Mouse (Mus musculus) thymus, adult 2 months (tissue): Measurements from ENCODE around the gene Vmn1r231. TPM values are rescaled to one million over a fixed set of nuclear protein-coding genes. Genes with fewer than 3 reads are reported as not detected.
A peak's percentile ranks its signal among the peaks of the same experiment; 100 is the strongest.

Experiments used
- DNase-seq: peaks from one replicate; pipeline ENCODE4 v3.0.0; 2021
- H3K27ac ChIP-seq: fragments of 200-500 bp; 2 replicates; pipeline ENCODE4 v1.5.1; 2012; ENCODE audit warnings: low read length, control low read depth; ENCODE audit not compliant: control insufficient read depth, insufficient read depth
- H3K27me3 ChIP-seq: fragments of 200-500 bp; 2 replicates; pipeline ENCODE4 v1.6.1; 2012; ENCODE audit warnings: mild to moderate bottlenecking, low read length, moderate library complexity, mixed read lengths; ENCODE audit not compliant: control insufficient read depth, insufficient read depth
- H3K36me3 ChIP-seq: fragments of 200-500 bp; 2 replicates; pipeline ENCODE4 v1.6.1; 2012; ENCODE audit warnings: mild to moderate bottlenecking, low read length, moderate library complexity; ENCODE audit not compliant: control insufficient read depth, insufficient read depth
- H3K4me1 ChIP-seq: fragments of 200-500 bp; replicated peaks from 2 replicates; pipeline ENCODE4 v1.6.1; 2012; ENCODE audit warnings: low read length; ENCODE audit not compliant: control insufficient read depth, insufficient read depth
- H3K4me3 ChIP-seq: fragments of 200-500 bp; 2 replicates; pipeline ENCODE4 v1.5.1; 2012; ENCODE audit warnings: mild to moderate bottlenecking, low read length, control low read depth, moderate library complexity; ENCODE audit not compliant: control insufficient read depth, insufficient read depth
- CTCF ChIP-seq: fragments of 200-500 bp; IDR thresholded peaks from 2 replicates; pipeline ENCODE4 v1.5.1; 2012; ENCODE audit warnings: mild to moderate bottlenecking, control low read depth, low read length, moderate library complexity, borderline replicate concordance; ENCODE audit not compliant: control insufficient read depth, poor library complexity, insufficient read depth; ENCODE audit errors: extremely low read depth
- POLR2A ChIP-seq: fragments of 200-500 bp; IDR thresholded peaks from 2 replicates; pipeline ENCODE4 v1.6.1; 2012; ENCODE audit warnings: mild to moderate bottlenecking, low read length, control low read depth, moderate library complexity; ENCODE audit not compliant: control insufficient read depth, poor library complexity, insufficient read depth; ENCODE audit errors: extremely low read depth
- WGBS: fragments of 180-500 bp; shearing (Covaris S2); methylation state at CpG from one replicate; pipeline ENCODE4 v1.1.7; 2018; 5-methylcytosine and 5-hydroxymethylcytosine counted together
- polyA plus RNA-seq: library from polyadenylated mRNA; depleted of rRNA; stranded (reverse); fragments of >200 nt; gene quantifications from 2 replicates; pipeline ENCODE4 v1.2.3, GENCODE M21; 2012; rRNA removed

The Vmn1r231 gene
- not detected in 2 replicates for polyA plus RNA-seq

- no peaks in the 10 kb centered on the region for H3K27me3 ChIP-seq
- DNase-seq, result no peak
- 72% methylated on average over 2 of the region's 2 CpGs for WGBS
Observed at GRCm38 (mm10) chr17:20904991-20905390, at the start of gene Vmn1r231. Vmn1r231 (minus strand) TSS chr17:20905091.

GRCm38 (mm10) chr17:20946636-20947035 lies 41.7 kb upstream of the Vmn1r231 start:
- DNase-seq, result no peak
- Histone ChIP-seq H3K4me3 (no peak overlapping the region), H3K36me3 (peaks cover 5% of the 10 kb centered on the region), H3K27ac (no peak overlapping the region), H3K4me1 (0 out of 2 replicates have a peak, but pooled peaks cover 2% of the 10 kb centered on the region), H3K27me3 (no peaks in the 10 kb centered on the region)
- TF ChIP-seq CTCF (no peak), POLR2A (no peak)

More at GRCm38 (mm10) chr17:20904991-20905390, at the start of gene Vmn1r231:
- Histone ChIP-seq H3K4me3 (no peak within 1 kb of the TSS), H3K4me1 (no peaks in the 10 kb centered on the region), H3K27ac (no peak within 1 kb of the TSS), H3K36me3 (no peaks in the 10 kb centered on the region)
- TF ChIP-seq CTCF (no peak), POLR2A (no peak)

- DNase-seq, result peak; percentile 14
- Histone ChIP-seq H3K4me3 (peak overlapping the region; percentile 86), H3K36me3 (no peaks in the 10 kb centered on the region), H3K27ac (peak overlapping the region; percentile 86), H3K4me1 (0 out of 2 replicates have a peak, but pooled peaks cover 2% of the 10 kb centered on the region), H3K27me3 (no peaks in the 10 kb centered on the region)
- WGBS, result under 1% methylated on average over 13 of the region's 13 CpGs
- no peak for TF ChIP-seq POLR2A
Observed at GRCm38 (mm10) chr17:20946026-20946565, 41.2 kb upstream of the Vmn1r231 start.

- Histone ChIP-seq H3K4me3 (peak within 1 kb of the TSS; percentile 86), H3K4me1 (0 out of 2 replicates have a peak, but pooled peaks cover 2% of the 10 kb centered on the region), H3K36me3 (no peaks in the 10 kb centered on the region), H3K27ac (peak within 1 kb of the TSS; percentile 86), H3K27me3 (no peaks in the 10 kb centered on the region)
- peak; percentile 98 for DNase-seq
- TF ChIP-seq CTCF, result peak; percentile 70
- peak; percentile 51; the same call in 1 of the 2 replicates for TF ChIP-seq POLR2A
- WGBS, result under 1% methylated on average over 69 of the region's 69 CpGs
Observed at GRCm38 (mm10) chr17:20944985-20945891, 40.3 kb upstream of the Vmn1r231 start, which contains the start of gene Ppp2r1a. Ppp2r1a (plus strand) TSS chr17:20945311.

- H3K27me3 ChIP-seq, result no peaks in the 10 kb centered on the region
- no peaks in the 10 kb centered on the region for H3K36me3 ChIP-seq
- 0 out of 2 replicates have a peak, but pooled peaks cover 2% of the 10 kb centered on the region for H3K4me1 ChIP-seq
- DNase-seq, result no peak
- TF ChIP-seq CTCF (no peak), POLR2A (no peak)
- 52% methylated on average over 3 of the region's 3 CpGs for WGBS
- no peak overlapping the region for H3K27ac ChIP-seq
- peak overlapping the region; percentile 58 for H3K4me3 ChIP-seq
Observed at GRCm38 (mm10) chr17:20944226-20944625, 39.3 kb upstream of the Vmn1r231 start.

- no peak within 1 kb of the TSS for H3K4me3 ChIP-seq
Observed at GRCm38 (mm10) chr17:20919614-20920013, 14.7 kb upstream of the Vmn1r231 start, which contains the start of gene Vmn1r232. Vmn1r232 (minus strand) TSS chr17:20919714.

More at GRCm38 (mm10) chr17:20919614-20920013, 14.7 kb upstream of the Vmn1r231 start, which contains the start of gene Vmn1r232:
- Histone ChIP-seq H3K36me3 (no peaks in the 10 kb centered on the region), H3K27ac (no peak within 1 kb of the TSS), H3K27me3 (no peaks in the 10 kb centered on the region), H3K4me1 (no peaks in the 10 kb centered on the region)
- DNase-seq, result no peak
- 54% methylated on average over 1 of the region's 1 CpGs for WGBS
- TF ChIP-seq POLR2A, result no peak
- TF ChIP-seq CTCF, result no peak
